Mouse (Mus musculus): ENCODE data around the gene Batf3. TPM values are rescaled to one million over a fixed set of nuclear protein-coding genes. Genes with fewer than 3 reads are reported as not detected.

Gene Batf3
- 1.7 and 1.9 TPM in 2 replicates for polyA plus RNA-seq (2012; rRNA removed)

DNA sequence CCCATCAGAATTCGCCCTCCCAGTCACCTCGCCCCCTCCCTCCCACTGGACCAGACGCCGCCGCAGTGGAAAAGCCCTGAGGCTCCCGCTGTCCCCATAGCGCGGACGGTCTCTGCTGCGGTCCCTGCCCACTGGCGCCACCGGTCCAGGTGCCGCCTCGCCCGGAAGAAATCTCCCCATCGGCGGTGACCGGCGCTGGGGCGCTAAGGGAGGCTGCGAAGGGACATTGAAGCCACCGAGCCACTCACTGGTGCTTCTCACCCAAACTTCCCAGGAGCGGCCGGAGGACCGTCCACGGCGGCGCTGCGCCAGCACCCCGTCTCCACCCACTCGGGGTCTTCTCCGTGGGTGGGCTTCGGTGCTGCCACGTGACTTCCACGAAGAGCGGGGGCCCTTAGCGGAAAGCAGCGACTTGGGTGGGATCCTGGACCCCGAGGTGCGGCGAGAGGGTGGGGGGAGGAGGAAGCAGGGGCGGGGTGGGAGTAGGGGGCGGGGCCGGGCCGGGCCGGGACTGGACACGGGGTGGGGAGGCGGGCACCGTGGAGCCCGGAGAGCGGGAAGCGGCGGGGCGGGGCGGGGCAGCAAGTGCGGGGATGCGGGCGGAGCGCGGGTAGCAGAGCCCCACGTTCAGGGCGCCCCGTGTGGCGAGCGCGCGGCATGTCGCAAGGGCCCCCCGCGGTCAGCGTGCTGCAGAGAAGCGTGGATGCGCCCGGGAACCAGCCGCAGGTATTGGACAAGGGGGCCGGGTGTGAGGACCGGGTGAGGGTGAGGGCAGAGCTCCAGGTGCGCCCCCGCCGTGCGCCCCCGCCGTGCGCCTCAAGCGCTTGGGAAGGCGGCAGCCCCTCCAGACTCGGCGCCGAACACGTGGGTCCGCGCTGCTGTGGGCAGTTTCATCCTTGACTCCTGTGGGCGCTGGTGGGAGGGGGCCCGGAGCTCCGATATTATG, at the start of gene Batf3:
TSS of gene Batf3 (plus strand) at position 46 of the 946 bp plus-strand sequence.

DNA sequence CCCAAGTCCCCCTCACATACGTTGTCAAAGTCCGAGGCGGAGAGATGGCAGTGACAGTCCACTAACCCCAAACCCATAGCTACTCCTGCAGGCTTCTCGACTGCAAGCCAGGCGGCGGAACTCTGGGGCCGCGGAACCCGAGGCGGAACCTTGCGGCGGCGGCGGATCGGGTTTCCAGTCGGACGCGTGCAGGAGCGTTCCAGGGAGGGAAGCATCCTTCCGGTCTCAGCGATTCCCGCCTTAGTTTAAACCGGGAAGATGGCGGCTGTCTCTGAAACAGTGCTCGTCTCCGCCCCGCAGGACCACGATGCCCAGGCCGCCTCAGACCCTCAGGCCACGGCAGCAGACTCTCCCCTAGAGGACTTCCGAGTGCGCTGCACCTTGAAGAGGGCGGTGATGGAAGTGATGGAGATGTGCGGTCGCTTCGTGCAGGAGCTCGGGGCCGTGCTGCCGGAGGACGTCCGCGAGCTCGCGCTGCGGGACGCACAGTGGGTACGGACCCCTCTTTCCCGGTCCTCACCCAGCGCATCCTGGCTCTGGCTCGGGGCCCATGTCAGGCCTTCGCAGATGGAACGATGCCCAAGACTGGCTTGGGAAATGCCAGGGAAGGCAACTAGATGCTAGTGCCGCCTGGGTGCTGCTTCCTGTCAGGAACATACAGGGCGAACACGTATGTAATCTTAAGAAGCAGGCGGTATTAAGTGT, 34.7 kb upstream of the Batf3 start, which contains the start of the genes Tatdn3 and Nsl1:
TSS of gene Tatdn3 (minus strand) at position 152 of the 705 bp plus-strand sequence.
TSS of gene Nsl1 (plus strand) at position 232 of the 705 bp plus-strand sequence.

Other genes starting within 250 kb of the Batf3 start
- 1.8 and 2.7 TPM in 2 replicates for gene Rps6kc1, start 186.1 kb upstream of the Batf3 start, polyA plus RNA-seq (2012; rRNA removed)
- 12.3 and 13.2 TPM in 2 replicates for gene Angel2, start 172.7 kb upstream of the Batf3 start, polyA plus RNA-seq (2012; rRNA removed)
- gene Vash2, start 118.6 kb upstream of the Batf3 start, polyA plus RNA-seq (2012; rRNA removed): 0.28 and 0.58 TPM in 2 replicates
- 6.3 and 7.5 TPM in 2 replicates for gene Flvcr1, start 71.7 kb upstream of the Batf3 start, polyA plus RNA-seq (2012; rRNA removed)
- gene Spata45, start 61.2 kb upstream of the Batf3 start, polyA plus RNA-seq (2012; rRNA removed): not detected in 2 replicates
- gene Tatdn3, start 34.9 kb upstream of the Batf3 start, polyA plus RNA-seq (2012; rRNA removed): 7.0 and 7.4 TPM in 2 replicates
- gene Nsl1, start 34.8 kb upstream of the Batf3 start, polyA plus RNA-seq (2012; rRNA removed): 9.7 and 11.7 TPM in 2 replicates
- not detected in 2 replicates for gene Fam71a, start 67.0 kb downstream of the Batf3 start, polyA plus RNA-seq (2012; rRNA removed)
- gene Atf3, start 120.2 kb downstream of the Batf3 start, polyA plus RNA-seq (2012; rRNA removed): 0.76 and 0.84 TPM in 2 replicates
- gene Nenf, start 220.3 kb downstream of the Batf3 start, polyA plus RNA-seq (2012; rRNA removed): 28.4 and 28.8 TPM in 2 replicates
- gene Tmem206, start 228.1 kb downstream of the Batf3 start, polyA plus RNA-seq (2012; rRNA removed): 4.1 and 4.9 TPM in 2 replicates

Measured in liver, embryonic 14 days (tissue).